Mouse (Mus musculus): ENCODE data around the gene Casc4. TPM values are rescaled to one million over a fixed set of nuclear protein-coding genes. Genes with fewer than 3 reads are reported as not detected.

Gene Casc4
- polyA plus RNA-seq (2015; fragmentation: Nextera tagmentation; extraction: Ambion mirVana): 9.2 and 9.9 TPM in 2 replicates

- no peaks in the 10 kb centered on the region for H3K36me3 ChIP-seq (ENCODE audit: control insufficient read depth, insufficient read depth)
- peak within 1 kb of the TSS; percentile 68 for H3K27ac ChIP-seq (ENCODE audit: low read length)
- WGBS: under 1% methylated on average over 36 of the region's 43 CpGs
- H3K4me2 ChIP-seq (ENCODE audit: low read depth, low read length): peak within 1 kb of the TSS; percentile 88
- peak; percentile 98 for ATAC-seq (replicated peaks; ENCODE audit: extremely low read depth, insufficient read depth, low FRiP score)
- H3K27me3 ChIP-seq (ENCODE audit: control insufficient read depth, insufficient read depth, low read length): no peaks in the 10 kb centered on the region
- H3K4me3 ChIP-seq (ENCODE audit: low read length): peak within 1 kb of the TSS; percentile 96
- no peaks in the 10 kb centered on the region for H3K9me3 ChIP-seq (replicated peaks; ENCODE audit: control insufficient read depth, low read length)
- peak within 1 kb of the TSS; percentile 86 for H3K9ac ChIP-seq (ENCODE audit: low read length)
- H3K4me1 ChIP-seq (ENCODE audit: control insufficient read depth, insufficient read depth, low read length): peaks cover 9% of the 10 kb centered on the region
Observed at GRCm38 (mm10) chr2:121866632-121867050, at the start of gene Casc4. Gene Casc4 (plus strand): TSS chr2:121866970.

DNA sequence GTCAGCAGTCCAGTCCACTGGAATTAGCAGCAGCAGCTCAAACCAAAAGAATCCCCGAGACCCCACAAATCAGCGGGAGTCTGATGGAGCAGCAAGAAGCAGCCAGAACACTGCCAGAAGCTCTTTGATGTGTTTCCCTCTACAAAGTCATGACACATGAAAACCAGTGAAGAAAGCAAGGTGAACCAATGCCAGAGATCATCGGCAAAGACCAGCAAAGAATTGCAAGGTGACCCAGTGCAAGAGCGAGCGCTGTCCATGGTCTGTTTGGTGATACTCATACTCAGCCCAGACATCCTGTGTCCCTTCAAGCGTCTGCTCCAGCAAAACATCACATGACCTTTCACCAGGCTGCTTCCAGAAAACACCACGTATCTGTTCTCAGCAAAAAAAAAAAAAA, 45.0 kb upstream of the Casc4 start:
- Histone ChIP-seq H3K27me3 (ENCODE audit: control insufficient read depth, insufficient read depth, low read length) (no peaks in the 10 kb centered on the region), H3K4me2 (ENCODE audit: low read depth, low read length) (no peak overlapping the region), H3K9me3 (replicated peaks; ENCODE audit: control insufficient read depth, low read length) (peaks cover 4% of the 10 kb centered on the region; the same call in 1 of the 2 replicates), H3K27ac (ENCODE audit: low read length) (no peak overlapping the region), H3K9ac (ENCODE audit: low read length) (no peak overlapping the region), H3K4me3 (ENCODE audit: low read length) (no peak overlapping the region), H3K36me3 (ENCODE audit: control insufficient read depth, insufficient read depth) (no peaks in the 10 kb centered on the region), H3K4me1 (ENCODE audit: control insufficient read depth, insufficient read depth, low read length) (no peaks in the 10 kb centered on the region)
- no peak for ATAC-seq (replicated peaks; ENCODE audit: extremely low read depth, insufficient read depth, low FRiP score)
- WGBS: 90% methylated on average over 7 of the region's 7 CpGs

DNA sequence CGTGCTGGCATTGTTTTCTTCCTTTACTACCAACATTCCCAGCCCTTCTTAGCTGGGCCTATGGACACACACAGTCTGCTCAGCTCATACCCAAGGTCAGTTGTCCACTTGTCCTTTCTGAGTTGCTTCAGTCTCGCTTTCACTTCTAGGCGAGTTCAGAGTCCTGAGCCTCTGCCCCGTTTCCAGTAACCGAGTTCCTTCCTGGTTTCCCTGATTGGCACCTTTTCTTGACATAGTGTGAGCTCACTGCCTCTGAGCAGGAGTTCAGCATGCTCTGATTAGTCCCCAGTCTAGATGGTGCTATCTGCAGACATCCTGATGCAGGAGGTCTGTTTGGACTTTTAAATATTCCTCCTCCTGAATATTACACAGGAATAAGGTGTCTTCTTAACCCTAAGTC, 42.1 kb upstream of the Casc4 start:
- H3K9ac ChIP-seq (ENCODE audit: low read length): no peak overlapping the region
- H3K27me3 ChIP-seq (ENCODE audit: control insufficient read depth, insufficient read depth, low read length): no peaks in the 10 kb centered on the region
- no peak overlapping the region for H3K4me2 ChIP-seq (ENCODE audit: low read depth, low read length)
- ATAC-seq (replicated peaks; ENCODE audit: extremely low read depth, insufficient read depth, low FRiP score): no peak
- H3K36me3 ChIP-seq (ENCODE audit: control insufficient read depth, insufficient read depth): no peaks in the 10 kb centered on the region
- H3K4me1 ChIP-seq (ENCODE audit: control insufficient read depth, insufficient read depth, low read length): no peaks in the 10 kb centered on the region
- no peak overlapping the region for H3K27ac ChIP-seq (ENCODE audit: low read length)
- no peak overlapping the region for H3K4me3 ChIP-seq (ENCODE audit: low read length)
- H3K9me3 ChIP-seq (replicated peaks; ENCODE audit: control insufficient read depth, low read length): peaks cover 4% of the 10 kb centered on the region; the same call in 1 of the 2 replicates
- WGBS: 47% methylated on average over 5 of the region's 5 CpGs

- Histone ChIP-seq H3K9ac (ENCODE audit: low read length) (no peak overlapping the region), H3K4me1 (ENCODE audit: control insufficient read depth, insufficient read depth, low read length) (no peaks in the 10 kb centered on the region), H3K27me3 (ENCODE audit: control insufficient read depth, insufficient read depth, low read length) (no peaks in the 10 kb centered on the region), H3K4me3 (ENCODE audit: low read length) (no peak overlapping the region), H3K27ac (ENCODE audit: low read length) (no peak overlapping the region), H3K36me3 (ENCODE audit: control insufficient read depth, insufficient read depth) (no peaks in the 10 kb centered on the region), H3K4me2 (ENCODE audit: low read depth, low read length) (no peak overlapping the region), H3K9me3 (replicated peaks; ENCODE audit: control insufficient read depth, low read length) (peaks cover 4% of the 10 kb centered on the region; the same call in 1 of the 2 replicates)
- WGBS: 69% methylated on average over 2 of the region's 2 CpGs
- ATAC-seq (replicated peaks; ENCODE audit: extremely low read depth, insufficient read depth, low FRiP score): no peak
Observed at GRCm38 (mm10) chr2:121826189-121826588, 40.6 kb upstream of the Casc4 start.

DNA sequence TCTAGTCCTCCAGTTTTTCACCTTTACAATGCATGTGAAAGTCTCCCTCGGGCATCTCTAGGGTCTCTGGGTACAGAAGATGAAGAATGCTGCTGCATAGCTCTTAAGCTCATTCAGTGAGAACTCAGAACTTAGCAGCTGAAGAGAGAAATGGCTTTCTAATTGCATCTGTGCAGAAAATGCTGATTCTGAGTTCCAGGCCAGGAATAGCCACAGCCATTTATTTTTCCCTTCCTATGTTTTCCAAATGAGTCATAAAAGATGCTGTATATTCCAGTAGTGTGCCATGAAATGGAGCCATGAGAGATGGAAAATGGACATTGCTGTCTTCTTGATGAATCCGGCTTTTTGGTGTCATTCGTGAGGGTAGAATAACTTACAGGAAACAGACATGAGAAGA, 38.4 kb upstream of the Casc4 start:
- no peak for ATAC-seq (replicated peaks; ENCODE audit: extremely low read depth, insufficient read depth, low FRiP score)
- H3K4me2 ChIP-seq (ENCODE audit: low read depth, low read length): no peak overlapping the region
- H3K9me3 ChIP-seq (replicated peaks; ENCODE audit: control insufficient read depth, low read length): no peaks in the 10 kb centered on the region
- 86% methylated on average over 3 of the region's 3 CpGs for WGBS
- H3K27ac ChIP-seq (ENCODE audit: low read length): no peak overlapping the region
- H3K36me3 ChIP-seq (ENCODE audit: control insufficient read depth, insufficient read depth): no peaks in the 10 kb centered on the region
- no peak overlapping the region for H3K9ac ChIP-seq (ENCODE audit: low read length)
- H3K27me3 ChIP-seq (ENCODE audit: control insufficient read depth, insufficient read depth, low read length): no peaks in the 10 kb centered on the region
- no peak overlapping the region for H3K4me3 ChIP-seq (ENCODE audit: low read length)
- H3K4me1 ChIP-seq (ENCODE audit: control insufficient read depth, insufficient read depth, low read length): no peaks in the 10 kb centered on the region

DNA sequence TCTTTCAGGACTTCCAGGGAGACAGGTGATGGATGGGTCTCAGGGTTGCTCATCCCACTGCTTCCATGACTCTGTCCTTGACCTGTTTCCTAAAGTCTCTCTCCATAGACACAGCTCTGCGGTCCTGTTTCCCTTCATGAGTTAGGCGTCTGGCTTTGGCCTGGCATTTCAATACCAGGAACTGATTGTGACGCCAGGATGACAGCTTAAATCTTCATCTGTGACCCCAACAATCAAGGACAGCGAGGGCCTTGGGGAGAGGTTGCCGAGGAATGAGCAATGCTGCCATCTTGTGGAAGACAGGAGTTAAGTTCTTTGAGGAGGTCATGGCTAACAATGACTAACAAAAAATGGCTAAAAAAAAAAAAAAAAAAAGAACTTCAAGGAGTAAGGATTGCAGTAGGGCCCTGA, 34.3 kb upstream of the Casc4 start:
- H3K4me2 ChIP-seq (ENCODE audit: low read depth, low read length): peak overlapping the region; percentile 23; the same call in 1 of the 2 replicates
- H3K36me3 ChIP-seq (ENCODE audit: control insufficient read depth, insufficient read depth): no peaks in the 10 kb centered on the region
- no peaks in the 10 kb centered on the region for H3K27me3 ChIP-seq (ENCODE audit: control insufficient read depth, insufficient read depth, low read length)
- 3% methylated on average over 5 of the region's 5 CpGs for WGBS
- no peak overlapping the region for H3K9ac ChIP-seq (ENCODE audit: low read length)
- no peak for ATAC-seq (replicated peaks; ENCODE audit: extremely low read depth, insufficient read depth, low FRiP score)
- no peak overlapping the region for H3K27ac ChIP-seq (ENCODE audit: low read length)
- no peaks in the 10 kb centered on the region for H3K9me3 ChIP-seq (replicated peaks; ENCODE audit: control insufficient read depth, low read length)
- H3K4me3 ChIP-seq (ENCODE audit: low read length): no peak overlapping the region
- no peaks in the 10 kb centered on the region for H3K4me1 ChIP-seq (ENCODE audit: control insufficient read depth, insufficient read depth, low read length)

- H3K27me3 ChIP-seq (ENCODE audit: control insufficient read depth, insufficient read depth, low read length): no peaks in the 10 kb centered on the region
Observed at GRCm38 (mm10) chr2:121834926-121835325, 31.8 kb upstream of the Casc4 start.

DNA sequence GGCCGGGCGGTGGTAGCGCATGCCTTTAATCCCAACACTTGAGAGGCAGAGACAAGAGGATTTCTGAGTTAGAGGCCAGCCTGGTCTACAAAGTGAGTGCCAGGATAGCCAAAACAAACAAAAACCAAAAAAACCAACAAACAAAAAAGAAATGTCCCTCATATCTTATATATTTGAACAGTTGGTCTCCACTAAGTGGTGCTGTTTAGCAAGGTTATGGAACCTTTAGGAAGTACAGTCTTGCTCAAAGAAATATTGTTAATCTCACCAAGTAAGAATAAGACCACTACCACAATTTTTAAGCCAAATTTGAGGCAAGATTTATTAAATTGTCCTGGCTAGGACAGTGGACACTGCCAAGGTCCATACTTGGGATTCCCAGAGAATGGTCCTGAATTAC, 25.3 kb upstream of the Casc4 start:
- Histone ChIP-seq H3K36me3 (ENCODE audit: control insufficient read depth, insufficient read depth) (no peaks in the 10 kb centered on the region), H3K9ac (ENCODE audit: low read length) (no peak overlapping the region), H3K27ac (ENCODE audit: low read length) (no peak overlapping the region), H3K9me3 (replicated peaks; ENCODE audit: control insufficient read depth, low read length) (peaks cover 6% of the 10 kb centered on the region; the same call in 1 of the 2 replicates), H3K4me1 (ENCODE audit: control insufficient read depth, insufficient read depth, low read length) (no peaks in the 10 kb centered on the region), H3K27me3 (ENCODE audit: control insufficient read depth, insufficient read depth, low read length) (no peaks in the 10 kb centered on the region), H3K4me3 (ENCODE audit: low read length) (no peak overlapping the region), H3K4me2 (ENCODE audit: low read depth, low read length) (no peak overlapping the region)
- 95% methylated on average over 3 of the region's 3 CpGs for WGBS
- ATAC-seq (replicated peaks; ENCODE audit: extremely low read depth, insufficient read depth, low FRiP score): no peak

More at GRCm38 (mm10) chr2:121834926-121835325, 31.8 kb upstream of the Casc4 start:
- ATAC-seq (replicated peaks; ENCODE audit: extremely low read depth, insufficient read depth, low FRiP score): no peak
- 33% methylated on average over 3 of the region's 3 CpGs for WGBS
- H3K36me3 ChIP-seq (ENCODE audit: control insufficient read depth, insufficient read depth): no peaks in the 10 kb centered on the region
- H3K4me2 ChIP-seq (ENCODE audit: low read depth, low read length): no peak overlapping the region
- no peak overlapping the region for H3K9ac ChIP-seq (ENCODE audit: low read length)
- peaks cover 6% of the 10 kb centered on the region; the same call in 1 of the 2 replicates for H3K9me3 ChIP-seq (replicated peaks; ENCODE audit: control insufficient read depth, low read length)
- no peak overlapping the region for H3K4me3 ChIP-seq (ENCODE audit: low read length)
- H3K27ac ChIP-seq (ENCODE audit: low read length): no peak overlapping the region
- no peaks in the 10 kb centered on the region for H3K4me1 ChIP-seq (ENCODE audit: control insufficient read depth, insufficient read depth, low read length)

DNA sequence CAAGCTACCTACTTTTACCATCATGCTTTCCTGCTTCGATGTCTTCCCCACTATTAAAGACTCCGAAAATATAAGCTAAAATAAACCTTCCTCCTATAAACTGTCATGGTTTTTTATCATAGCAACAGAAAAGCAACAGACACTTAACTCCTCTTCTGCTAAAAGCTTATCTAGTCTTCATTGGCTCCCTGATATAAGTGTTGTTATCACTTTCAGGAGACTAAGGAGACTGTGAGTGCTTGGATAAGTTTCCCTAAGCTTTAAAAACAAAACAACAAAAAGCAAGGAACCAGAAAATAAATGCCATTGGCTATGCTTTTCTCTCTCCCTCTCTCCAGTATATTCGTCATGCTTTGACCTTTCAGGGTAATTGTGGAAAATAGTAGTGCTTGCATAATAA, 24.5 kb upstream of the Casc4 start:
- H3K4me3 ChIP-seq (ENCODE audit: low read length): no peak overlapping the region
- no peaks in the 10 kb centered on the region for H3K27me3 ChIP-seq (ENCODE audit: control insufficient read depth, insufficient read depth, low read length)
- H3K4me2 ChIP-seq (ENCODE audit: low read depth, low read length): no peak overlapping the region
- H3K9me3 ChIP-seq (replicated peaks; ENCODE audit: control insufficient read depth, low read length): peaks cover 6% of the 10 kb centered on the region; the same call in 1 of the 2 replicates
- no peak overlapping the region for H3K9ac ChIP-seq (ENCODE audit: low read length)
- no peaks in the 10 kb centered on the region for H3K36me3 ChIP-seq (ENCODE audit: control insufficient read depth, insufficient read depth)
- H3K4me1 ChIP-seq (ENCODE audit: control insufficient read depth, insufficient read depth, low read length): no peaks in the 10 kb centered on the region
- no peak overlapping the region for H3K27ac ChIP-seq (ENCODE audit: low read length)
- 61% methylated on average over 3 of the region's 3 CpGs for WGBS
- no peak for ATAC-seq (replicated peaks; ENCODE audit: extremely low read depth, insufficient read depth, low FRiP score)
